Mouse (Mus musculus) cerebellum, postnatal 4 days (tissue): Measurements from ENCODE around the gene Pah.

Experiments
- DNase-seq, 2 experiments: peaks; one replicate each; pipeline ENCODE4 v3.0.0; 2022; ENCODE audit warnings: low spot score in 2 of 2, mixed read lengths in 1 of 2

The Pah gene

GRCm38 (mm10) chr10:87502283-87502682 is 19.3 kb upstream of the Pah start:
- DNase-seq = no peak

GRCm38 (mm10) chr10:87503946-87504345 is 17.6 kb upstream of the Pah start:
- DNase-seq = peak; percentile 35 to 68

GRCm38 (mm10) chr10:87508581-87508980 is 13.0 kb upstream of the Pah start:
- DNase-seq = no peak

GRCm38 (mm10) chr10:87513052-87513451 is 8.5 kb upstream of the Pah start:
- no peak for DNase-seq

DNA sequence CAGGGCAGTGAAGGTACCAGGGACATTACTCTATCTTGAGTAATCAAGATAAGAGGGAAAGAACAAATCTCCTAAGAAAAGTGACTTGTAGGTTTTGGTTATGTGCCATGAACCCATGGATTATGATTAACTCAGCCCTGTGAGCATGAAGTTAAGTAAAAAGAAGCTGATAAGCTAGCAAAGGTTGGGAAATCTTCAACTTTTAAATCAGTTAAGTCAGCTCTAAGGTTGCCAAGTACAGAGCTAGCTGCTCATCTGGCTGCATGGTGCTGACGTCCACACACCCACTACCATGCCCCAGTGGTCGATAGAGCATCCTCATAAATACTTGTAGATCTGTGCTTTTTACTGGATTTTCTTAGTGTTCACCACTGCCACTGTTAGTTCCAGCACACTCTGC is 3.0 kb upstream of the Pah start:
- DNase-seq = no peak

- DNase-seq = no peak
Observed at GRCm38 (mm10) chr10:87520401-87521116, 1.0 kb upstream of the Pah start.

GRCm38 (mm10) chr10:87534172-87534571 is 12.6 kb downstream of the Pah start:
- no peak for DNase-seq

GRCm38 (mm10) chr10:87545759-87546158 is 24.2 kb downstream of the Pah start:
- no peak for DNase-seq

DNA sequence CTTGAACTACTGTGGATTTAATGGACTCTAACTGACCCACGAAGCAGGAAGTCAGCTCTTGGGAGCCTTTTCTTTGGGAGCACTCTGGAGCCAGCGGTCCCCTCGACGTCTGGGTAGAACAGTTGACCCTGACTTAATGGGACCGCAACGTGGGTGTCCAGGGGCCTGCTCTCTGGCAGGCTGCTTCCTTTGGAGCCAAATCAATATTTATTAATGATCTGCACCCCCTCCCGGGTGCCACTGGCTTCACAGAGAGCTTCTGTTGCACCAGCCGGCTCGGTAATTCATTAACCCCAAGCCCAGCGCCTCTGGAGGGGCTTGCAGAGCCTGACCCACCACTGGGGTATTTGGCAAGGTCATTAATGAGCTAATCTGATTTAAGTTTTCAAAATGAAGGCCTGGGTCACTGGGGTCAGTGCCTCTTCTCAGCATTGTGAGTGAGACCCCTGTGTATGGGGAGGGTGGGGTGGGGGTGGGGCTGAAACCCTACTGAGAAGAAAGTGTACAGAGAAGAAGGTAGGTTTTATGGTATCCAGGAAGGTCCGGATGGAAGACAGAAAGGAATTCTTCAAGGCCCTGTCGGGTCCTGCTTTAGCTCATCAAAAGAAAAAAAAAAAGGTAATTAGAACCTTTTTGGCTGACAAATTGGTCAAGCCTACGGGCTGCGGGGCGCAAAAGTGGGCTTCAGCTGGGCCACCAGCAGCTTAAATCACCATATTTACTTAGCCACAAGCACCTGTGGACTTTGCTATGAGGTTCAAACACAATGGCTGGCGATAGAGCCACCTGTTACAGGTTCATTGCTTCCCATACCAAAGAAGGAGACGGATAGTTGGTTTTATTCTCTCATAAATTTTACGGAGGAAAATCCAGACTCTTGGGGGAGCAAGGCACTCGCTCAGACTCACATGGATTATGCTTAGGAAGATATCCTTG is 25.0 kb downstream of the Pah start:
- DNase-seq = no peak

- DNase-seq = peak in 1 of 2 experiments; percentile 28
Observed at GRCm38 (mm10) chr10:87552726-87553125, 31.1 kb downstream of the Pah start.

- DNase-seq = no peak
Observed at GRCm38 (mm10) chr10:87556441-87556840, 34.8 kb downstream of the Pah start.

- no peak for DNase-seq
Observed at GRCm38 (mm10) chr10:87563818-87564217, 42.2 kb downstream of the Pah start.

GRCm38 (mm10) chr10:87565712-87566111 is 44.1 kb downstream of the Pah start:
- no peak for DNase-seq

GRCm38 (mm10) chr10:87572500-87572899 is 50.9 kb downstream of the Pah start:
- DNase-seq = no peak

DNA sequence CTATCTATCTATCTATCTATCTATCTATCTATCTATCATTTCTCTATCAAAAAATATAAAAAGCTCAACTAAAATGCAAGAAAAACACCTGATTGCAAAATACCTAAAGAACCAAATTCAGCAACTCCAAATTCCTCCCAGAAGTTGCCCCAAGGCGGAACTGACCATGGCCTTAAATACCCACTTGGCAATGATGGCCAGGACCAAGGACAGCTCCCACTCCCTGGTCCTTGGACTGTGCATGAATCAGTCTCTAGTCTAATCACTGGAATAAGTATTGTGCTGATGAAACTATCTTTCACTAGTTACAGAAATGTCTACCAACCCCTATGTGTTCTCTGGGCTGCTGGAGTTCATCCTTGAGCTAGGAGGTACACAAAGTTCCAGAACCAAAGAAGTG is 65.1 kb downstream of the Pah start:
- no peak for DNase-seq

DNA sequence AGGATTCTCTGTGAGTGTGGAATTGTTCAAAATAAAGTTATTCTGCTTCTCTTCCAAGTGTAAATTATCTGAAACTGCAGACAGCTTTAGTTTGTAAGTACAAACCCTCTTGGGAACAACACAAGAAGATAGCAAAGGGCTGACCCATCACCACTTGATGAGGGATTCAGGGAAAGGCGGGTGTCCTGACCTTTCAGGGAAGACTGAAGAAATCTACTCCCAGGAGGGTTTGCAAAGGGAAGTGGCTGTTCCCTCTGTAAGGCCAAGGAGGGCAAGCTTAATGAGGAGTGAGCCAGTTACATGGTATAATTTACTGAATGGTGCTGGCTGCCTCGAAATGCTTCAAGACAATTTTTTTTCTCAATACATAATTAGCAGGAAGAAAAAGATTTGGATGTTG is 72.3 kb downstream of the Pah start:
- DNase-seq = no peak

DNA sequence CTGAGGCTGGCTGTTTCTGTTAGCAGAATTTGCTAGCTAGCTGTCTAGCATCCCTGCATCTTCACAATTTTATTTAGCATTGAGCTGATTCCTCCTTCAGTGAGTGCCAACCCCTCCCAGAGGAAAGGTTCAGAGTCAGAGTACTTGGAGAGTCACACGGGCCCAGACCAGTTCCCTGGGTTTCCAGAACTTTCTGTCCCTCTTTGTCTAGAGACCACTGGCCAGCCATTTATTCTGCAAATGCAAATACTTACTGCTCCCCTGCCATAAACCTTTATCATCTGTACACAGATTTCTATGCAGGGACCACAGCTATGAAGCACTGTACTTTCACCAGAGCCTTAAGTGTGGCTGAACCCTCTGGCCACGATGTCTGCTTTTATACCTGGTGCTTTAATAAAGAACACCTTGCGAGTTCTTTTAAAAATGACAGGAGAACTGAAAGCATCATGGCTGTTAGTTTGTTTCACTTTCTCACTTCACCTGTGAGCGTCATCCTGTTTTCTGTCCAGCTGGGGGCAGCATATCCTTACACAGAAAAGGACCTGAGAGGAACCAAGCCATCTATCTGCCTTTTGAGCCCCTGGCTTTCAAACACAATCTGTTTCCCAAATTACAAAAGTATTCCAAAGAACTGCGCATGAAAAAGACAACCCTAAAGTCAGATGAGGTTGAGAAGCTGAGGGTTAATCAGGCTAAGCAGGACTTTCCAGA is 74.9 kb downstream of the Pah start:
- peak in 1 of 2 experiments; percentile 51 for DNase-seq

- no peak for DNase-seq
Observed at GRCm38 (mm10) chr10:87597075-87597677, 75.6 kb downstream of the Pah start.

DNA sequence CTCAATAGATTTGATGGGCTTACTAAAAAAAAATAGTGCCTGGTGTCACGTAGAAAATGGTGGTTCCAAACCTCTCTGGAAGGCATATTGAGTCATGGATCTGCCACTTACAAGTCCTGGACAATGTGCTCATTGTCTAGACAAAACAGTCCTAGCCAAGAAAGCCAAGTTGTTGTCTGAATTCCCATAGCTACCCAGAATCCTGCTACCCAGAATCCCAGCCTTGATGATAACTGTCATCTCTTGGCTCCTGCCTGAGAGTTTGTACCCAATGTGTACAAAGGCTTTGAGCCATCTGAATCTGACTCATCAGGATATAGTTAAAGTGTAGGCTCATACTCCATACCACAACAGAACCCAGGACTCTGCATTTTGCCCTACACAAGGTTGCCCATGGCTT is 80.6 kb downstream of the Pah start:
- no peak for DNase-seq

GRCm38 (mm10) chr10:87625196-87625595 is 103.6 kb downstream of the Pah start:
- no peak for DNase-seq
